Comparison of ENCODE assay signal across 23 mouse cellular contexts in genomic region chr5:121292309-121293165, GRCm38 (mm10).
DNase-seq lines count a peak whose midpoint lies in the region; ATAC-seq lines count a peak whose summit lies in the region.
"Had no signal": no experiment of that assay in that cellular context is flagged by ENCODE, and none has a peak within 500 bp of the region (broad histone marks: within the 10 kb centered on the region; RNA-seq: fewer than 3 reads in every experiment).

No protein-coding gene starts in this region.

- H3K27ac ChIP-seq in intestine, embryonic 15.5 days: peak overlapping the region; percentile 36; the same call in 1 of the 2 replicates
- H3K27ac ChIP-seq: embryonic facial prominence, embryonic 10.5 days; forebrain, embryonic 13.5 days; heart, adult 2 months; hindbrain, embryonic 10.5 days; neural tube, embryonic 12.5 days had no signal

- no peak overlapping the region for H3K9ac ChIP-seq in intestine, embryonic 15.5 days
- H3K9ac ChIP-seq: forebrain, embryonic 13.5 days; neural tube, embryonic 12.5 days had no signal

- DNase-seq in lung, postnatal 10 days: peak; percentile 18
- no peak for DNase-seq in lung, postnatal 4 days
- DNase-seq in R1 (ENCODE audit: low read depth, low spot score): peak; percentile 15
- DNase-seq in cerebellum, postnatal 4 days (ENCODE audit: low spot score in 2 of 2): no peak
- no peak for DNase-seq in heart, adult 8-10 months (ENCODE audit: low spot score)
- DNase-seq: adrenal gland, postnatal 25 days; cerebellum, adult 18-20 months; cerebellum, postnatal 25 days; gastrocnemius, postnatal 10 days; heart, adult 2 months; kidney, postnatal 14 days; left cerebral cortex, postnatal 4 days; lung, postnatal 14 days; right cerebral cortex, adult 18-20 months; thymus, postnatal 4 days had no signal

- H3K4me3 ChIP-seq in intestine, embryonic 15.5 days (replicated peaks): no peak overlapping the region
- H3K4me3 ChIP-seq: embryonic facial prominence, embryonic 10.5 days; forebrain, embryonic 13.5 days; heart, adult 2 months; hindbrain, embryonic 10.5 days; neural tube, embryonic 12.5 days had no signal

- no peak; the same call in 1 of the 2 replicates for ATAC-seq in intestine, embryonic 15.5 days
- peak; percentile 72 for ATAC-seq in megakaryocyte progenitor cell, adult 5-6 weeks (replicated peaks; ENCODE audit: poor library complexity)
- ATAC-seq in inflammation-experienced regulatory T-cells, adult 6 months: no peak
- ATAC-seq: forebrain, embryonic 13.5 days had no signal

- H3K4me2 ChIP-seq in intestine, embryonic 15.5 days (replicated peaks): no peak overlapping the region
- H3K4me2 ChIP-seq: forebrain, embryonic 13.5 days; midbrain, embryonic 11.5 days; neural tube, embryonic 12.5 days had no signal

- H3K4me1 ChIP-seq in intestine, embryonic 15.5 days (replicated peaks): no peaks in the 10 kb centered on the region
- H3K4me1 ChIP-seq: embryonic facial prominence, embryonic 10.5 days; forebrain, embryonic 13.5 days; hindbrain, embryonic 10.5 days; neural tube, embryonic 12.5 days had no signal

- WGBS in intestine, embryonic 15.5 days: 60% methylated on average over 16 of the region's 16 CpGs

- no peaks in the 10 kb centered on the region for H3K27me3 ChIP-seq in intestine, embryonic 15.5 days (replicated peaks)
- H3K27me3 ChIP-seq: forebrain, embryonic 13.5 days; neural tube, embryonic 12.5 days had no signal

- no peaks in the 10 kb centered on the region for H3K9me3 ChIP-seq in intestine, embryonic 15.5 days
- H3K9me3 ChIP-seq: embryonic facial prominence, embryonic 10.5 days; forebrain, embryonic 13.5 days; hindbrain, embryonic 10.5 days; neural tube, embryonic 12.5 days had no signal

- H3K36me3 ChIP-seq in intestine, embryonic 15.5 days: peaks cover 37% of the 10 kb centered on the region

Comparison
In these comparisons a context has a peak if more than half of its experiments do, and no peak if none do; other contexts are left out.
1. DNase-seq: peak in lung, postnatal 10 days (single experiment) and R1 (single experiment); none in lung, postnatal 4 days (0 of 2), cerebellum, postnatal 4 days (0 of 2) and heart, adult 8-10 months (single experiment).